Comparison of ENCODE assay signal across 8 mouse cellular contexts in genomic region chr1:187448173-187448572, GRCm38 (mm10).
A peak's percentile ranks its signal among the peaks of the same experiment; 100 is the strongest.
DNase-seq lines count a peak whose midpoint lies in the region; ATAC-seq and TF ChIP-seq lines count a peak whose summit lies in the region.

No protein-coding gene starts in this region.

- ATAC-seq in embryonic facial prominence, embryonic 13.5 days (ENCODE audit: insufficient number of reproducible peaks, insufficient read depth, low FRiP score, low TSS enrichment, low read depth), result no peak
- ATAC-seq in heart, embryonic 13.5 days (ENCODE audit: extremely low read depth, insufficient number of reproducible peaks, low FRiP score, low TSS enrichment), result no peak
- no peak for ATAC-seq in liver, postnatal 0 days

- no peak overlapping the region for H3K27ac ChIP-seq in embryonic facial prominence, embryonic 13.5 days
- no peak overlapping the region for H3K27ac ChIP-seq in heart, embryonic 13.5 days (replicated peaks)
- no peak overlapping the region for H3K27ac ChIP-seq in liver, postnatal 0 days (ENCODE audit: low read depth)

- no peak for TF ChIP-seq EP300 in liver, postnatal 0 days (IDR thresholded peaks at IDR 0.05; ENCODE audit: low read depth)

- H3K36me3 ChIP-seq in C2C12 (ENCODE audit: control insufficient read depth, insufficient read depth), result no peaks in the 10 kb centered on the region
- no peaks in the 10 kb centered on the region for H3K36me3 ChIP-seq in embryonic facial prominence, embryonic 13.5 days
- no peaks in the 10 kb centered on the region for H3K36me3 ChIP-seq in heart, embryonic 13.5 days
- H3K36me3 ChIP-seq in liver, postnatal 0 days (replicated peaks; ENCODE audit: insufficient read depth, low read length), result no peaks in the 10 kb centered on the region

- no peaks in the 10 kb centered on the region for H3K79me2 ChIP-seq in C2C12 (ENCODE audit: control insufficient read depth, insufficient read depth)

- peaks cover 6% of the 10 kb centered on the region; the same call in 1 of the 2 replicates for H3K4me1 ChIP-seq in embryonic facial prominence, embryonic 13.5 days
- H3K4me1 ChIP-seq in heart, embryonic 13.5 days, result peaks cover 8% of the 10 kb centered on the region
- H3K4me1 ChIP-seq in liver, postnatal 0 days (ENCODE audit: insufficient read depth), result no peaks in the 10 kb centered on the region

- H3K4me2 ChIP-seq in embryonic facial prominence, embryonic 13.5 days, result peak overlapping the region; percentile 22; the same call in 1 of the 2 replicates
- peak overlapping the region; percentile 47 for H3K4me2 ChIP-seq in heart, embryonic 13.5 days
- H3K4me2 ChIP-seq in liver, postnatal 0 days (ENCODE audit: low read depth, low read length), result no peak overlapping the region

- no peaks in the 10 kb centered on the region for H3K27me3 ChIP-seq in C2C12 (ENCODE audit: control insufficient read depth, insufficient read depth, insufficient read length)
- H3K27me3 ChIP-seq in embryonic facial prominence, embryonic 13.5 days, result no peaks in the 10 kb centered on the region
- no peaks in the 10 kb centered on the region for H3K27me3 ChIP-seq in heart, embryonic 13.5 days (replicated peaks)
- H3K27me3 ChIP-seq in liver, postnatal 0 days (ENCODE audit: insufficient read depth, low read length), result no peaks in the 10 kb centered on the region

- no peak overlapping the region for H3K4me3 ChIP-seq in C2C12 (ENCODE audit: insufficient read depth, poor library complexity, severe bottlenecking)
- no peak overlapping the region for H3K4me3 ChIP-seq in embryonic facial prominence, embryonic 13.5 days
- no peak overlapping the region; the same call in 1 of the 2 replicates for H3K4me3 ChIP-seq in heart, embryonic 13.5 days
- H3K4me3 ChIP-seq in liver, postnatal 0 days (ENCODE audit: low read depth, low read length), result no peak overlapping the region

- WGBS in embryonic facial prominence, embryonic 13.5 days, result 16% methylated on average over 6 of the region's 6 CpGs
- 12% methylated on average over 6 of the region's 6 CpGs for WGBS in heart, embryonic 13.5 days
- WGBS in liver, postnatal 0 days (ENCODE audit: insufficient replicate concordance), result 19% methylated on average over 6 of the region's 6 CpGs

- H3ac ChIP-seq in C2C12 (ENCODE audit: control insufficient read depth, insufficient read length, low read depth), result no peak overlapping the region

- peak; percentile 30 for TF ChIP-seq CTCF in C2C12 (IDR thresholded peaks at IDR 0.05; ENCODE audit: control insufficient read depth, insufficient read depth, insufficient read length)
- TF ChIP-seq CTCF in liver, postnatal 0 days (IDR thresholded peaks at IDR 0.05; ENCODE audit: low read depth), result peak; percentile 73

- no peak overlapping the region for H3K9ac ChIP-seq in embryonic facial prominence, embryonic 13.5 days
- H3K9ac ChIP-seq in heart, embryonic 13.5 days, result peak overlapping the region; percentile 66
- H3K9ac ChIP-seq in liver, postnatal 0 days (replicated peaks), result no peak overlapping the region

- peak; percentile 81 for DNase-seq in adrenal gland, postnatal 10 days
- peak; percentile 84 to 88 for DNase-seq in kidney, postnatal 4 days
- DNase-seq in liver, postnatal 0 days, result peak; percentile 60
- DNase-seq in ovary, postnatal 14 days (ENCODE audit: low spot score), result peak; percentile 39
- no peak for DNase-seq in MN1 (ENCODE audit: low spot score)

- H3K79me3 ChIP-seq in C2C12 (ENCODE audit: low read depth), result no peaks in the 10 kb centered on the region

- H3K9me3 ChIP-seq in embryonic facial prominence, embryonic 13.5 days, result no peaks in the 10 kb centered on the region
- H3K9me3 ChIP-seq in heart, embryonic 13.5 days, result no peaks in the 10 kb centered on the region
- H3K9me3 ChIP-seq in liver, postnatal 0 days (ENCODE audit: low read length), result no peaks in the 10 kb centered on the region

TF ChIP-seq in C2C12, 6 proteins besides CTCF, POLR2A, EP300 and RAD21:
- TF ChIP-seq USF1 (IDR thresholded peaks at IDR 0.05; ENCODE audit: low read depth), result no peak
- no peak for TF ChIP-seq MYOD1 (IDR thresholded peaks at IDR 0.05; ENCODE audit: control insufficient read depth, insufficient read length, low read depth)
- no peak for TF ChIP-seq MAX (IDR thresholded peaks at IDR 0.05)
- no peak for TF ChIP-seq CEBPB (IDR thresholded peaks at IDR 0.05; ENCODE audit: low read depth)
- TF ChIP-seq MYOG (IDR thresholded peaks at IDR 0.05; ENCODE audit: control insufficient read depth, extremely low read depth, insufficient read length), result no peak
- TF ChIP-seq FOSL1 (IDR thresholded peaks at IDR 0.05; ENCODE audit: insufficient read depth, low read length, poor library complexity, severe bottlenecking), result no peak
